Mouse (Mus musculus) gastrocnemius, postnatal 10 days (tissue): ENCODE measurements around the gene Itch. TPM values are rescaled to one million over a fixed set of nuclear protein-coding genes. Genes with fewer than 3 reads are reported as not detected.
A peak's percentile ranks its signal among the peaks of the same experiment; 100 is the strongest.
"Not testable (repeated sequence)": the region's sequence is repeated elsewhere in the genome, so short reads cannot be mapped to it uniquely, and the experiment has no call there.

Experiments used
- DNase-seq: peaks from one replicate; pipeline ENCODE4 v3.0.0; 2021; ENCODE audit warnings: mixed read lengths
- total RNA-seq, 2 experiments: library from RNA; stranded (reverse); gene quantifications; 2 replicates each; pipeline ENCODE4 v1.2.3; 2021

Gene Itch
- total RNA-seq, 2 experiments from 2014 or later = 25.7 to 33.8 TPM

GRCm38 (mm10) chr2:155149296-155149695 is 16.0 kb downstream of the Itch start:
- not testable (repeated sequence) for DNase-seq

DNA sequence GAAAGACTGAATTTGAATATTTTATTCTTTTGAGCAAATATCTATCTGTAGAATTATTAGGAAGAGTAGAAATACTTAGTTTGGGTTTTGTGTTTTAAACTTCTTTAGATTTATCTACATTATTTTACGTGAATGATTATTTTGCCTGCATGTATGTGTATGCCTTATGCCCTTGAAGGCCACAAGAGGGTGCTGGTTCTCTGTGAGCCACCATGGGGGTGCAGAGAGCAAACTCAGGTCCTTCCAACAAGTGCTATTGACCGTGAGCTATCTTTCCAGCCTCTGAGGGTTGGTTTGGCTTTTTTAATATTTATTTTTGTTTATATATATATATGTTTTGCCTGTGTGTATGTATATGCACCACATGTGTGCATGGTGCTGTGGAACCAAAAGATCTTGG is 74.1 kb downstream of the Itch start:
- no peak for DNase-seq

DNA sequence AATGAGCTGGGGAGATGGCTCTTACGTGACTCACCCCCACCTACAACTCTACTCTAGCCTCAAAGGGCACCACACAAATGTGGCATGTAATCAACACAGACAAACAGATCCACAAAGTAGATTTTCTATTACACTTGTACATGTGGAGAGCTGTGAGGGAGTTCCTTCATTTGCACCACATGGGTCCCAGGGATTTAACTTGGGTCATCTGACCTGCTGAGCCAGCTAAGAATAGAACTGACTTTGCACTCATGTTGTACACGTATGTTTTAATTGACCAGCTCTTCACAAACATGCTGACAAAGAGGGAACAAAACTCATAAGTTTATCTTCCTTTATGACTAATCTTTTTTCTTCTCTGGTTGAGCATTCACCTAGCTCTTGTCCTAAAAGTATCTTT is 89.8 kb downstream of the Itch start:
- DNase-seq = no peak

DNA sequence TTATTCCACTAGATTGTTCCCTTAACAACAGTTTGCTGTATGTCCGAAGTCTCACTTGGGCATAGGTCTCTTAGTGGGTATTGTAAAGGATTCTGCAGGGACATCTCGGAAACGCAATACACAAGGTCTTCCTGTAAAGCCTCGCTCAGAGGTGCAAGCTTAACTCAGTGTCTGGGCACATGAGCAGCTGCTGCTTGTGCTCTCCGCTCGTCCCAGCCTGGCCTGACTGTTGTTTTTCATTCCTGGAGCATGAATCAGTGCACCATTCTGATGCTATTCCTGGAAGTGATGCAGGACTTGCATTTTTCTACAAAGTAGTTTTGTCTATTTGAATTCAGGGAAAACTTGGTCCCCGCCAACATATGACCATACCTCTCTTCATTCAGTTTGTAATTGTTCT is 91.4 kb downstream of the Itch start:
- no peak for DNase-seq

DNA sequence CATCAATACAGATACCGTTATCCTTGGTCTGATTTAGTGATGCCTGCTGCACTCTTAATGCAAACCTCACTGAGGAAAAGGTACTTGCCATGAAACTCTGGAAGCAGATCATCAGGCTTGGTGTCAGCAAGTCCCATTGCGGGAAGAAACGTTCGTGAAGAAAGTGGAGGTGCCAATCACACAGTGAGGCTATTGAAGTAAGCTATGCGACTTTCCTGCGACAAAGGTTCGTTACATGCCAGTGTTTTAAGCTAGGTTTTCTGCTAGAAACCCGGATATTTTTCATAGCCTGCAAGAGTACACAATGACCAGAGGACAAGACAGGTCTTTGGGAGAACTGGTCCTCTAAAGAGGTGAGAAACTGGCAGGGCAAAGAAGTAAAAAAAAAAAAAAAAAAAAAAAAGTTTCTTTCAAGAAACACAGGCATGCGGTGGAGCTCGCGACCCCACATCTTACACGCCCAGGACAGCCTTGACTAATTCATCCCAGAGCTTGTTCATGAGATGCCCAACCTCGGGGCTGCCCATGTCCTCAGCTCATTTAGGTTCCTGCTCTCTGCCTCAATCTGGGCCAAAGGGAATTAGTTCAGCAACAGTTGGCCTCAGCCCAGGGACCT is 102.5 kb downstream of the Itch start:
- no peak for DNase-seq

GRCm38 (mm10) chr2:155236362-155236992 is 103.2 kb downstream of the Itch start, which contains the start of gene Dynlrb1:
Gene Dynlrb1 (plus strand): TSS chr2:155236533.
- DNase-seq = peak; percentile 99

- DNase-seq = no peak
Observed at GRCm38 (mm10) chr2:155237276-155237675, 104.0 kb downstream of the Itch start.

GRCm38 (mm10) chr2:155240915-155241314 is 107.6 kb downstream of the Itch start:
- DNase-seq = no peak

- DNase-seq = peak; percentile 10
Observed at GRCm38 (mm10) chr2:155242296-155242855, 109.1 kb downstream of the Itch start.

DNA sequence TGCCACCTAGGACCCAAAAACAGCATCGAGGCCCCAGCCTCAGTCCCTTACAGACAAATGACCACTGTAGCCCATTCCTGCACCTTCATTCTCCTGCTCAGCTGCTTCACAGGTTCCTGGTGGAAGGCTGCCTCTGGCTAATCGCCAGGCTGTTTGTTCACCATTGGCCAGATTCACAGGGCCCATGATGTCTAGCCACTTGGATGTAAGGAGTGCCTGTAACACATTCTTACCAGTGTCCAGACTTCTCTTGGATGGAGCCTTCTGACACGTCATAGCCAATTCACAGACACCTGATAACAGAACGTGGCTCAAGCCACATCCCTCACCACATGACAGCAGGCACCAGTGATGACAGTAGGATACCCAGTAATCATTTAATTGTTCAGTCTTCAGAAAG is 112.9 kb downstream of the Itch start:
- DNase-seq = no peak

GRCm38 (mm10) chr2:155248206-155248605 is 114.9 kb downstream of the Itch start:
- no peak for DNase-seq

DNA sequence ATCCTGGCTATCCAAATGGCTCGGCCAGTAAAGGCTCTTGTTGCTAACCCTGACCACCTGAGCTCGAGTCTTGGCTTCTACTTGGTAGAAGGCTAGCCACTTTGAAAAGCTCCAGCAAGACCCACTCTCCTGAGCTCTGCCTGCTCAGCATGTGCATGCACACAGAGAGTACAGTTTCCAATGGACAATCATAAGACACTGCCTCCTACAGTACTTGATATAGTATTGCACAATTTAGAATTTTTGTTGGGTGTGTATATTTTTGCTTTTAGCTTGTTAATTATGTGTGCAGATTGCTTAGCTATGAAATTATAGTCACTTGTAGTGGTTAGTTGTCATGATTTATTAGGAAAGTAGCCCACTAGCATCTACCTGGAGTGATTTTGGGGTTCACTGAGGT is 115.4 kb downstream of the Itch start:
- DNase-seq = no peak

DNA sequence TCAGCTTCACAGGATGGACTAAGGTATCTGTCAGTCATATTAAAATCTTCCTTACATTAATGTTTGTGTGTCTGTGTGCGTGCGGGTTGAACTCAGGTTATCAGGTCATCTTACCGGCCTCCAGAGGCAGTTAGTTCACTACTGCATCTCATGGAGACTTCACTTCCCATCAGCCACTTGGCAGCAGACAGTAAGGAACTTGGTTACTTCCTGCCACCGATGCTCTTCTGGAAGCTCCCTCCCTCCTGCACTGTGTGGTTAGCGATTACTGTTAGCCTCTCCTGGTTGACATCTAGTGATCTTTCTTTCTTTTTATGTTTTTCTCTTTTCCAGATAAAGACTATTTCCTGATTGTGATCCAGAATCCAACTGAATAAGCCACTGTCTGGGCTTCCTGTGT is 116.3 kb downstream of the Itch start:
- no peak for DNase-seq

- no peak for DNase-seq
Observed at GRCm38 (mm10) chr2:155265526-155265925, 132.2 kb downstream of the Itch start.

DNA sequence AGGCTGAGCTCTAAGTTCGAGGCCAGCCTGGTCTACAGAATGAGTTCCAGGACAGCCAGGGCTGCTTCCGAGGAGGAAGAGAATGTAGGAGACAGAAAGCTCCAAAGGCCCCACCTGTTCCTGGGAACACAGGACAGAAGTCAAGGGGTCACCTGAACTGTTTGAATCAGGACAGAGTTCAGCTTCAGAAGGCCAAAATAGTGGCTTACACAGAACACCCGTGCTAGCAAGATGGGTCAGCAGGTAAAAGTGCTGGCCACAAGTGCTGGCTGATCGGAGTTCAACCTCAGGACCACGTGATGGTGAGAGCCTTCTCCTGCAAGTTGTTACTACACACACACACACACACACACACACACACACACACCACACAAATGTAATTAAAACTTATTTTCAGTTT is 133.6 kb downstream of the Itch start:
- DNase-seq = no peak

DNA sequence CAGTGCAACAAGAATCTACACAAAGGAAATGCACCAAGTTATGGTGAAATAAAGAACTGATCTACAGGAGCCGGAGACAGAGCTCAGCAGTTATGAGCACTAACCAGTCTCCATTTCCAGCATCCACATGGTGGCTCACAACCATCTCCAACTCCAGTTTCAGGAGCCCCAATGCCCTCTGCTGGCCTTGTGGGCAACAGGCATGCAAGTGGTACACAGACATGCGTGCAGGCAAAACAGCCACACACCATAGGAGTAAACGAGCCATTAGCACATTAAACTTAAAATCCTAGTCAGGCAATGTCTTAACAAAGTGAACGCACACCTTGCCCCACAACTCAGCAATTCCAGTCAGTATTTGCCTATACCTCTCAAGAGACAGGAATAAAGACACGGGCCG is 138.6 kb downstream of the Itch start:
- DNase-seq = no peak

- no peak for DNase-seq
Observed at GRCm38 (mm10) chr2:155272396-155273170, 139.3 kb downstream of the Itch start.

- no peak for DNase-seq
Observed at GRCm38 (mm10) chr2:155273603-155274002, 140.3 kb downstream of the Itch start.

DNA sequence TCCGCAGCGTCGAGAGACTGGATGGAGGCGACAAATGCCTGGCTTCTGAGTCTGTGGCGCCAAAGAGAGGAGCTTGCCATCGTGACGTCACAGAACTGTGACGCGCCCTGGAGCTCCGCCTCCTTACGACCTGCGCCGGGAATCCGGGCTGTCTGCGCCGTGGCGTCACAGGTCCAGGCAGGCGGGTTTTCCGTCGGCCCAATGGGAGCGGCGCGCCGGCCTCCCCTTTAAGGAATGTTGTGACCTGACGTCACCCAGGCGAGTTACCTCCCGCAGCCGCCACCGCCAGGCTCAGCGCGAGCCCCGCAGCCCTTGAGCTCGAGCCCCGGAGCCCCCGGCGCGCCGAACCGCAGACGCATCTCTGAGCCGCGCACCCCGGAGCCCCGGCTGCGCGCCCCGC is 142.9 kb downstream of the Itch start, which contains the start of gene Map1lc3a:
Gene Map1lc3a (plus strand): TSS at position 103 of the 400 bp plus-strand sequence.
- DNase-seq = peak; percentile 95
